40 mouse cellular contexts compared by ENCODE assay signal in the genomic region with DNA sequence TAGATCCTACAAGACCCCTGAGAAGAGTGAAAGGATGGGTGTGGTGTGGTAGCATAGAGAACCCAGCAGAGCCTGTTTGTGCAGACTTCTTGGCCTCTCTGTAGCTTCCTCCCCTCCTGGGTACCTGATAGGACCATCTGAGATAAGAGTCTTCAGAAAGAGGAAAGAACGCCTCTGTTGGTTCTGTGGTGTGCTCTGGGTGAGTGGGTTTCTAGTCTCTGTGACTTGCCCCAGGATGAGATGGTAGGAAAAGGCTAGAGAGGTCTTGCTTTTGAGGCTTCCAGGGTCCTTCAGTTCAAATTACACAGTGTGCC. TPM values are rescaled to one million over a fixed set of nuclear protein-coding genes. Genes with fewer than 3 reads are reported as not detected.
DNase-seq lines count a peak whose midpoint lies in the region; ATAC-seq lines count a peak whose summit lies in the region.
"Had no signal": no experiment of that assay in that cellular context is flagged by ENCODE, and none has a peak within 500 bp of the region (broad histone marks: within the 10 kb centered on the region; RNA-seq: fewer than 3 reads in every experiment).

No protein-coding gene starts in this region.

- no peak overlapping the region for H3K4me3 ChIP-seq in kidney, embryonic 14.5 days (ENCODE audit: low read length)
- H3K4me3 ChIP-seq: erythroblast, embryonic 14.5 days; myocyte; neural tube, embryonic 12.5 days had no signal

- no peaks in the 10 kb centered on the region for H3K27me3 ChIP-seq in splenic B cell, adult 2 months (ENCODE audit: control insufficient read depth, insufficient read depth, low read length, poor library complexity, severe bottlenecking)
- H3K27me3 ChIP-seq in kidney, embryonic 14.5 days (ENCODE audit: control insufficient read depth, insufficient read depth, low read length): no peaks in the 10 kb centered on the region
- H3K27me3 ChIP-seq: neural tube, embryonic 12.5 days had no signal

- DNase-seq in thymus, postnatal 4 days: peak; percentile 14
- DNase-seq in thymus, adult 18-20 months: no peak
- peak; percentile 44 for DNase-seq in MEL-GATA-1-ER (ENCODE audit: extremely low read depth, low read depth)
- peak; percentile 58 for DNase-seq in splenic B cell, adult 2 months (ENCODE audit: low read depth, low spot score)
- DNase-seq in frontal cortex, postnatal 14 days (ENCODE audit: low spot score in 2 of 2): no peak
- DNase-seq in urinary bladder, postnatal 10 days (ENCODE audit: low spot score): no peak
- DNase-seq: adrenal gland, adult 8-10 months; cerebellum, adult 11-12 months; cerebellum, postnatal 10 days; gastrocnemius, postnatal 14 days; kidney, adult 9 months; kidney, postnatal 14 days; liver; lung, embryonic 14.5 days; lung, postnatal 36 days; right cerebral cortex, postnatal 4 days; thymus, adult 2 months; thymus, postnatal 36 days had no signal

- no peaks in the 10 kb centered on the region for H3K9me3 ChIP-seq in kidney, embryonic 14.5 days (ENCODE audit: control insufficient read depth, low read length)
- H3K9me3 ChIP-seq: neural tube, embryonic 12.5 days had no signal

- ATAC-seq in common myeloid progenitor, adult 5-6 weeks (replicated peaks; ENCODE audit: low read depth, poor library complexity, severe bottlenecking): peak; percentile 24; the same call in 1 of the 2 replicates
- no peak for ATAC-seq in kidney, embryonic 14.5 days (ENCODE audit: low FRiP score, low TSS enrichment)
- ATAC-seq: activated CD4-positive, CD25-positive, alpha-beta regulatory T cell, adult 4 months; forebrain, embryonic 16.5 days; hindbrain, postnatal 0 days; intestine, postnatal 0 days; midbrain, embryonic 16.5 days had no signal

- H3K27ac ChIP-seq in kidney, embryonic 14.5 days (ENCODE audit: low read depth, low read length): no peak overlapping the region
- H3K27ac ChIP-seq: hindbrain, postnatal 0 days; liver, embryonic 14.5 days; neural tube, embryonic 12.5 days; stomach, postnatal 0 days had no signal

- no peak overlapping the region for H3K4me2 ChIP-seq in kidney, embryonic 14.5 days (replicated peaks; ENCODE audit: low read depth, low read length)
- H3K4me2 ChIP-seq: lung, embryonic 14.5 days; neural tube, embryonic 12.5 days had no signal

- 68% methylated on average over 1 of the region's 1 CpGs for whole genome bisulfite sequencing in kidney, embryonic 14.5 days

- H3K4me1 ChIP-seq in kidney, embryonic 14.5 days (ENCODE audit: control insufficient read depth, insufficient read depth, low read length): peaks cover 6% of the 10 kb centered on the region
- H3K4me1 ChIP-seq: neural tube, embryonic 12.5 days had no signal

- H3K36me3 ChIP-seq in splenic B cell, adult 2 months (ENCODE audit: control insufficient read depth, insufficient read depth, low read length, poor library complexity, severe bottlenecking): no peaks in the 10 kb centered on the region; the same call in 1 of the 2 replicates
- H3K36me3 ChIP-seq in kidney, embryonic 14.5 days (ENCODE audit: control insufficient read depth, insufficient read depth, low read length): peaks cover 12% of the 10 kb centered on the region

- no peak overlapping the region for H3K9ac ChIP-seq in kidney, embryonic 14.5 days (ENCODE audit: low read depth, low read length)
- H3K9ac ChIP-seq: liver, embryonic 14.5 days; lung, embryonic 14.5 days; neural tube, embryonic 12.5 days had no signal

RNA-seq across cellular contexts. Expression of a gene that starts 30.5 kb away (rescaled TPM):
- total RNA-seq in common myeloid progenitor, adult 5-6 weeks (2017): 2.9 and 8.1 TPM in 2 replicates
- polyA plus RNA-seq in kidney, embryonic 14.5 days (2014; fragmentation: Nextera tagmentation; extraction: Ambion mirVana): 3.9 and 4.0 TPM in 2 replicates

RNA-seq across cellular contexts. Expression of a gene that starts 39.0 kb away (rescaled TPM):
- total RNA-seq in common myeloid progenitor, adult 5-6 weeks (2017): not detected in 2 replicates
- polyA plus RNA-seq in kidney, embryonic 14.5 days (2014; fragmentation: Nextera tagmentation; extraction: Ambion mirVana): not detected in 2 replicates
- total RNA-seq: adrenal gland, adult 8-10 months; adrenal gland, postnatal 4 days; gastrocnemius, postnatal 14 days; granulocyte monocyte progenitor cell, adult 5-6 weeks; heart, postnatal 25 days; hindbrain, postnatal 0 days; layer of hippocampus, postnatal 10 days; left cerebral cortex, adult 18-20 months had no signal
- polyA plus RNA-seq: activated CD4-positive, CD25-positive, alpha-beta regulatory T cell, adult 4 months; embryonic facial prominence, embryonic 14.5 days; erythroblast, embryonic 14.5 days; forebrain, embryonic 11.5 days; forebrain, embryonic 16.5 days; heart, embryonic 14.5 days; hindbrain, embryonic 11.5 days; hindbrain, postnatal 0 days; intestine, postnatal 0 days; limb, embryonic 11.5 days; liver, embryonic 14.5 days; lung, embryonic 14.5 days; midbrain, embryonic 16.5 days; myocyte; neural tube, embryonic 12.5 days; stomach, postnatal 0 days had no signal

Comparison
In these comparisons a context has a peak if more than half of its experiments do, and no peak if none do; other contexts are left out.
1. DNase-seq: peak in thymus, postnatal 4 days (single experiment), MEL-GATA-1-ER (single experiment) and splenic B cell, adult 2 months (single experiment); none in thymus, adult 18-20 months (0 of 2), frontal cortex, postnatal 14 days (0 of 2) and urinary bladder, postnatal 10 days (single experiment).